Mouse (Mus musculus): ENCODE data around the gene Gm20671.

- TF ChIP-seq POLR2A (IDR thresholded peaks at IDR 0.05; ENCODE audit: low read depth, low read length) (no peak), CTCF (IDR thresholded peaks at IDR 0.05; ENCODE audit: extremely low read depth, insufficient read depth, insufficient read length, insufficient replicate concordance) (no peak)
Observed at GRCm38 (mm10) chr5:32713042-32713702, 113.7 kb downstream of the Gm20671 start.

All from spleen, adult 2 months (tissue).